9 mouse cellular contexts compared by ENCODE assay signal in the genomic region with DNA sequence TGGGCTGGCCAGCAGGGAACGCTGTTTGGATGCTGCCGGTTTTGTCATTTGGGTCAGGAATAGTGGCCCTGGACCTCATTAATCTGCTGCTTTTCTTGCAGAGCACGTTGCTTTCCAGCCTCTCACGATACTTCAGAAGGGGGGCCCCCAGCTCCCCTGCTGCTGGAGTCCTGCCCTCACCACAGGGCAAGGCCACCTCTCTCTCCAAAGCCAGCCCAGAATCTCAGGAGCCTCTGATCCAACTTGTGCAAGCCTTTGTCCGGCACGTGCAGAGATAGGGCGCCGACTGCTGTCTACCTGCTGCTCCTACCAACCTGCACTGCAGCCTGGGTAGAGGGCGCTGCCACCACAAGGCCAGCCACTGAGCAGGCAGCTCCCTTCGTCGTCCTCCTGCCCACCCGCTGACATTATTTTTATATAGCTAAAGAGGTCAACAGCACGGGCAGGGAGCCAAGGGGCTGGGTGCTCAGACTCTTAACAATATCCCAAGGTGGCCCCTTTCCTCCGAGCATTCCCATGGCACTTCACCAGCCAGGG. TPM values are rescaled to one million over a fixed set of nuclear protein-coding genes. Genes with fewer than 3 reads are reported as not detected.
DNase-seq lines count a peak whose midpoint lies in the region; ATAC-seq lines count a peak whose summit lies in the region.
"Had no signal": no experiment of that assay in that cellular context is flagged by ENCODE, and none has a peak within 500 bp of the region (broad histone marks: within the 10 kb centered on the region; RNA-seq: fewer than 3 reads in every experiment).

No protein-coding gene starts in this region.

- 0 out of 2 replicates have a peak, but pooled peaks have one; percentile 18 for ATAC-seq in frontal cortex, adult (ENCODE audit: low TSS enrichment)
- 0 out of 2 replicates have a peak, but pooled peaks have one; percentile 49 for ATAC-seq in midbrain, embryonic 16.5 days
- ATAC-seq in monocyte, adult 5-6 weeks (replicated peaks; ENCODE audit: insufficient number of reproducible peaks, low FRiP score, low TSS enrichment, poor library complexity, severe bottlenecking): no peak
- no peak for ATAC-seq in CD4-positive, CD25-positive, alpha-beta regulatory T cell, adult 4 months

- no peak overlapping the region for H3K4me3 ChIP-seq in midbrain, embryonic 16.5 days (ENCODE audit: low read depth, low read length)
- H3K4me3 ChIP-seq: midbrain, embryonic 12.5 days had no signal

- H3K4me1 ChIP-seq in midbrain, embryonic 16.5 days (ENCODE audit: control insufficient read depth, insufficient read depth, low read length): no peaks in the 10 kb centered on the region
- H3K4me1 ChIP-seq: midbrain, embryonic 12.5 days had no signal

- no peaks in the 10 kb centered on the region for H3K9me3 ChIP-seq in midbrain, embryonic 16.5 days (replicated peaks; ENCODE audit: control insufficient read depth, low read length, poor library complexity, severe bottlenecking)
- H3K9me3 ChIP-seq: midbrain, embryonic 12.5 days had no signal

- H3K27me3 ChIP-seq in midbrain, embryonic 16.5 days (ENCODE audit: control insufficient read depth, insufficient read depth, low read depth, low read length): no peaks in the 10 kb centered on the region
- H3K27me3 ChIP-seq: midbrain, embryonic 12.5 days had no signal

- WGBS in midbrain, embryonic 16.5 days: 61% methylated on average over 14 of the region's 14 CpGs

- H3K4me2 ChIP-seq in midbrain, embryonic 16.5 days (ENCODE audit: low read length): no peak overlapping the region
- H3K4me2 ChIP-seq: midbrain, embryonic 12.5 days had no signal

- H3K36me3 ChIP-seq in midbrain, embryonic 16.5 days (ENCODE audit: control insufficient read depth, insufficient read depth, low read length): peaks cover 69% of the 10 kb centered on the region

- no peak overlapping the region for H3K9ac ChIP-seq in midbrain, embryonic 16.5 days (ENCODE audit: low read depth, low read length)
- H3K9ac ChIP-seq: midbrain, embryonic 12.5 days had no signal

- H3K27ac ChIP-seq in midbrain, embryonic 16.5 days (ENCODE audit: low read length): 0 out of 2 replicates have a peak overlapping the region, but pooled peaks have one; percentile 22
- H3K27ac ChIP-seq: midbrain, embryonic 12.5 days had no signal

- no peak for DNase-seq in frontal cortex, postnatal 25 days (ENCODE audit: low spot score in 2 of 2)
- peak; percentile 53 for DNase-seq in ovary, adult 18-20 months (ENCODE audit: low spot score)
- no peak for DNase-seq in ovary, postnatal 14 days (ENCODE audit: low spot score)
- peak; percentile 52 to 55 for DNase-seq in heart, adult 9 months (ENCODE audit: low spot score in 2 of 2)

RNA-seq across cellular contexts. Expression of gene Sh3glb2, which starts 15.5 kb away (rescaled TPM):
- polyA plus RNA-seq in midbrain, embryonic 16.5 days (2015; fragmentation: Nextera tagmentation; extraction: Ambion mirVana): 206 and 218 TPM in 2 replicates
- total RNA-seq in monocyte, adult 5-6 weeks (2017): 34.7 to 65.9 TPM (median 40.3 TPM) in 3 replicates
- polyA plus RNA-seq in CD4-positive, CD25-positive, alpha-beta regulatory T cell, adult 4 months (2017; shearing (Covaris generic)): 100 to 1,000 TPM in 1 of 2 experiments, 10 to 100 TPM in 1; 86.1 to 129 TPM

RNA-seq across cellular contexts. Expression of gene Miga2, which starts 20.4 kb away (rescaled TPM):
- 32.9 and 35.0 TPM in 2 replicates for polyA plus RNA-seq in midbrain, embryonic 16.5 days (2015; fragmentation: Nextera tagmentation; extraction: Ambion mirVana)
- total RNA-seq in monocyte, adult 5-6 weeks (2017): 6.9 to 14.1 TPM in 2 of 3 replicates, not detected in the other
- 1 to 10 TPM; 5.0 to 8.3 TPM for polyA plus RNA-seq in CD4-positive, CD25-positive, alpha-beta regulatory T cell, adult 4 months (2017; shearing (Covaris generic))

RNA-seq across cellular contexts. Expression of gene Dolpp1, which starts 48.4 kb away (rescaled TPM):
- polyA plus RNA-seq in midbrain, embryonic 16.5 days (2015; fragmentation: Nextera tagmentation; extraction: Ambion mirVana): 63.6 and 67.8 TPM in 2 replicates
- total RNA-seq in monocyte, adult 5-6 weeks (2017): 11.3 to 25.4 TPM (median 19.3 TPM) in 3 replicates
- polyA plus RNA-seq in CD4-positive, CD25-positive, alpha-beta regulatory T cell, adult 4 months (2017; shearing (Covaris generic)): 10 to 100 TPM; 16.9 to 28.1 TPM

RNA-seq across cellular contexts. Expression of gene Nup188, which starts 57.5 kb away (rescaled TPM):
- polyA plus RNA-seq in midbrain, embryonic 16.5 days (2015; fragmentation: Nextera tagmentation; extraction: Ambion mirVana): 18.9 and 19.6 TPM in 2 replicates
- total RNA-seq in monocyte, adult 5-6 weeks (2017): 13.8 to 16.5 TPM (median 16.0 TPM) in 3 replicates
- polyA plus RNA-seq in CD4-positive, CD25-positive, alpha-beta regulatory T cell, adult 4 months (2017; shearing (Covaris generic)): 10 to 100 TPM; 23.3 to 44.4 TPM

RNA-seq across cellular contexts. Expression of gene Dolk, which starts 57.5 kb away (rescaled TPM):
- polyA plus RNA-seq in midbrain, embryonic 16.5 days (2015; fragmentation: Nextera tagmentation; extraction: Ambion mirVana): 38.0 and 40.9 TPM in 2 replicates
- 9.3 to 14.3 TPM (median 11.0 TPM) in 3 replicates for total RNA-seq in monocyte, adult 5-6 weeks (2017)
- polyA plus RNA-seq in CD4-positive, CD25-positive, alpha-beta regulatory T cell, adult 4 months (2017; shearing (Covaris generic)): 10 to 100 TPM; 11.3 to 12.8 TPM

Comparison
In these comparisons a context has a peak if more than half of its experiments do, and no peak if none do; other contexts are left out.
1. DNase-seq: peak in ovary, adult 18-20 months (single experiment) and heart, adult 9 months (2 of 2); none in frontal cortex, postnatal 25 days (0 of 2) and ovary, postnatal 14 days (single experiment).
2. ATAC-seq: peak in frontal cortex, adult (single experiment) and midbrain, embryonic 16.5 days (single experiment); none in monocyte, adult 5-6 weeks (single experiment) and CD4-positive, CD25-positive, alpha-beta regulatory T cell, adult 4 months (single experiment).